Mouse (Mus musculus) liver, adult 2 months (tissue): Measurements from ENCODE around the gene Lrrc4c. TPM values are rescaled to one million over a fixed set of nuclear protein-coding genes. Genes with fewer than 3 reads are reported as not detected.
A peak's percentile ranks its signal among the peaks of the same experiment; 100 is the strongest.

Experiments
- DNase-seq: peaks from one replicate; pipeline ENCODE4 v3.0.0-alpha.2; 2011; ENCODE audit warnings: low read depth, low spot score; ENCODE audit errors: extremely low read depth
- H3K27ac ChIP-seq: fragments of 200-500 bp; replicated peaks from 2 replicates; pipeline ENCODE4 v1.5.1; 2012; ENCODE audit warnings: low read depth, mild to moderate bottlenecking, control low read depth, inconsistent platforms, low read length; ENCODE audit not compliant: insufficient read depth
- H3K27me3 ChIP-seq: fragments of 200-500 bp; 2 replicates; pipeline ENCODE4 v1.6.1; 2012; ENCODE audit warnings: mild to moderate bottlenecking, moderate library complexity, low read length, inconsistent platforms; ENCODE audit not compliant: control insufficient read depth, insufficient read depth
- H3K36me3 ChIP-seq: fragments of 200-500 bp; 2 replicates; pipeline ENCODE4 v1.6.1; 2012; ENCODE audit warnings: low read length, inconsistent platforms; ENCODE audit not compliant: control insufficient read depth, insufficient read depth
- H3K4me1 ChIP-seq: fragments of 200-500 bp; 2 replicates; pipeline ENCODE4 v1.6.1; 2011; ENCODE audit warnings: low read length; ENCODE audit not compliant: control insufficient read depth, insufficient read depth
- H3K4me3 ChIP-seq: fragments of 200-500 bp; 2 replicates; pipeline ENCODE4 v1.5.1; 2011; ENCODE audit warnings: low read depth, mild to moderate bottlenecking, control low read depth, low read length, moderate library complexity; ENCODE audit not compliant: insufficient read depth
- H3K79me2 ChIP-seq: fragments of 200-500 bp; 2 replicates; pipeline ENCODE4 v1.6.1; 2012; ENCODE audit warnings: inconsistent platforms, mild to moderate bottlenecking, low read length, moderate library complexity; ENCODE audit not compliant: control insufficient read depth, insufficient read depth
- H3K9ac ChIP-seq: fragments of 200-500 bp; 2 replicates; pipeline ENCODE4 v1.6.1; 2012; ENCODE audit warnings: low read depth, mild to moderate bottlenecking, control low read depth, inconsistent platforms, low read length
- CTCF ChIP-seq: fragments of 200-500 bp; IDR thresholded peaks from 2 replicates; pipeline ENCODE4 v1.5.1; 2011; ENCODE audit warnings: low read depth, low read length, control low read depth
- POLR2A ChIP-seq: fragments of 200-500 bp; IDR thresholded peaks from 2 replicates; pipeline ENCODE4 v1.6.1; 2011; ENCODE audit warnings: low read length, control low read depth; ENCODE audit not compliant: insufficient read depth; ENCODE audit errors: extremely low read depth
- WGBS: fragments of 180-500 bp; shearing (Covaris S2); methylation state at CpG from one replicate; pipeline ENCODE4 v1.1.7; 2018; 5-methylcytosine and 5-hydroxymethylcytosine counted together
- polyA plus RNA-seq: library from polyadenylated mRNA; depleted of rRNA; stranded (reverse); fragments of >200 nt; gene quantifications from 2 replicates; pipeline ENCODE4 v1.2.3, GENCODE M21; 2012
- total RNA-seq: library from RNA; depleted of rRNA; stranded (reverse); fragments of >200 nt; gene quantifications from 2 replicates; pipeline ENCODE4 v1.2.3, GENCODE M21; 2014

Gene Lrrc4c
- total and polyA plus RNA-seq, 2 experiments: 0.39 to 1.4 TPM

GRCm38 (mm10) chr2:97581132-97581531 lies 1263.2 kb downstream of the Lrrc4c start:
- Histone ChIP-seq H3K36me3 (no peaks in the 10 kb centered on the region), H3K79me2 (no peaks in the 10 kb centered on the region), H3K27me3 (no peaks in the 10 kb centered on the region), H3K4me1 (no peaks in the 10 kb centered on the region), H3K4me3 (no peak overlapping the region), H3K27ac (no peak overlapping the region), H3K9ac (no peak overlapping the region)
- TF ChIP-seq CTCF: no peak
- TF ChIP-seq POLR2A: no peak
- DNase-seq: no peak
- 68% methylated on average over 2 of the region's 2 CpGs for WGBS

- TF ChIP-seq CTCF: no peak
- no peak for TF ChIP-seq POLR2A
- WGBS: 82% methylated on average over 3 of the region's 3 CpGs
- no peaks in the 10 kb centered on the region for H3K36me3 ChIP-seq
- DNase-seq: no peak
- H3K27ac ChIP-seq: no peak overlapping the region
- H3K79me2 ChIP-seq: no peaks in the 10 kb centered on the region
- H3K4me1 ChIP-seq: no peaks in the 10 kb centered on the region
- no peak overlapping the region for H3K9ac ChIP-seq
- H3K4me3 ChIP-seq: no peak overlapping the region
- H3K27me3 ChIP-seq: no peaks in the 10 kb centered on the region
These were observed 1268.4 kb downstream of the Lrrc4c start for GRCm38 (mm10) chr2:97586322-97586721.

- Histone ChIP-seq H3K27ac (no peak overlapping the region), H3K4me3 (no peak overlapping the region), H3K79me2 (no peaks in the 10 kb centered on the region), H3K27me3 (no peaks in the 10 kb centered on the region), H3K9ac (no peak overlapping the region), H3K4me1 (no peaks in the 10 kb centered on the region), H3K36me3 (no peaks in the 10 kb centered on the region)
- TF ChIP-seq POLR2A (no peak), CTCF (no peak)
- no peak for DNase-seq
- WGBS: 77% methylated on average over 3 of the region's 3 CpGs
These were observed 1272.6 kb downstream of the Lrrc4c start for GRCm38 (mm10) chr2:97590563-97590962.

GRCm38 (mm10) chr2:97604182-97604581 lies 1286.2 kb downstream of the Lrrc4c start:
- WGBS: 55% methylated on average over 3 of the region's 3 CpGs
- no peak for TF ChIP-seq CTCF
- TF ChIP-seq POLR2A: no peak
- H3K79me2 ChIP-seq: no peaks in the 10 kb centered on the region

GRCm38 (mm10) chr2:97604688-97605215 lies 1286.8 kb downstream of the Lrrc4c start:
- Histone ChIP-seq H3K4me3 (no peak overlapping the region), H3K79me2 (no peaks in the 10 kb centered on the region)
- 54% methylated on average over 3 of the region's 3 CpGs for WGBS

More at GRCm38 (mm10) chr2:97604182-97604581, 1286.2 kb downstream of the Lrrc4c start:
- Histone ChIP-seq H3K4me3 (no peak overlapping the region), H3K27ac (no peak overlapping the region), H3K36me3 (no peaks in the 10 kb centered on the region), H3K4me1 (no peaks in the 10 kb centered on the region), H3K9ac (no peak overlapping the region), H3K27me3 (no peaks in the 10 kb centered on the region)
- DNase-seq: no peak

GRCm38 (mm10) chr2:97609436-97609835 lies 1291.5 kb downstream of the Lrrc4c start:
- Histone ChIP-seq H3K27me3 (no peaks in the 10 kb centered on the region), H3K79me2 (no peaks in the 10 kb centered on the region), H3K36me3 (no peaks in the 10 kb centered on the region), H3K4me3 (no peak overlapping the region), H3K4me1 (no peaks in the 10 kb centered on the region), H3K9ac (no peak overlapping the region), H3K27ac (no peak overlapping the region)
- DNase-seq: peak; percentile 30
- TF ChIP-seq POLR2A (no peak), CTCF (no peak)

More at GRCm38 (mm10) chr2:97604688-97605215, 1286.8 kb downstream of the Lrrc4c start:
- Histone ChIP-seq H3K4me1 (no peaks in the 10 kb centered on the region), H3K9ac (no peak overlapping the region), H3K27ac (no peak overlapping the region), H3K36me3 (no peaks in the 10 kb centered on the region), H3K27me3 (no peaks in the 10 kb centered on the region)
- no peak for TF ChIP-seq CTCF
- TF ChIP-seq POLR2A: no peak
- DNase-seq: no peak
